Mouse (Mus musculus) MEL (cell line): ENCODE data around the gene Btbd16. TPM values are rescaled to one million over a fixed set of nuclear protein-coding genes. Genes with fewer than 3 reads are reported as not detected.

ENCODE experiments used
- DNase-seq: peaks from one replicate; pipeline ENCODE4 v3.0.0; 2011; ENCODE audit warnings: low read depth, low spot score
- H3K27ac ChIP-seq: 2 replicates; pipeline ENCODE4 v1.5.1; 2012; ENCODE audit warnings: low read depth, mild to moderate bottlenecking, control low read depth, low read length, moderate library complexity; ENCODE audit not compliant: control insufficient read depth
- H3K27me3 ChIP-seq, 2 experiments: fragments of 150-350 bp in 1 of 2; sonication (generic) in 1 of 2; 2 replicates each; pipeline ENCODE4 v1.6.1; 2012; ENCODE audit warnings: low read length in 2 of 2, mild to moderate bottlenecking in 2 of 2, improper control_type of control experiment in 1 of 2, moderate library complexity in 1 of 2; ENCODE audit not compliant: insufficient read depth in 2 of 2, control insufficient read depth in 1 of 2
- H3K36me3 ChIP-seq, 2 experiments: 2 replicates each; pipeline ENCODE4 v1.6.1; 2012 to 2014; ENCODE audit warnings: low read length in 2 of 2, improper control_type of control experiment in 1 of 2, inconsistent platforms in 1 of 2, mild to moderate bottlenecking in 1 of 2; ENCODE audit not compliant: insufficient read depth in 2 of 2, control insufficient read depth in 1 of 2
- H3K4me1 ChIP-seq, 2 experiments: fragments of 150-350 bp in 1 of 2; sonication (generic) in 1 of 2; 2 replicates each; pipeline ENCODE4 v1.6.1; 2012; ENCODE audit warnings: low read length in 2 of 2, improper control_type of control experiment in 1 of 2, mild to moderate bottlenecking in 1 of 2; ENCODE audit not compliant: insufficient read depth in 2 of 2, control insufficient read depth in 1 of 2
- H3K4me3 ChIP-seq, 2 experiments: fragments of 150-350 bp in 1 of 2; sonication (generic) in 1 of 2; 2 replicates each; pipeline ENCODE4 v1.5.1; 2012; ENCODE audit warnings: low read depth in 2 of 2, low read length in 2 of 2, mild to moderate bottlenecking in 2 of 2, moderate library complexity in 2 of 2, control low read depth in 1 of 2, improper control_type of control experiment in 1 of 2; ENCODE audit not compliant: control insufficient read depth in 1 of 2, insufficient read depth in 1 of 2
- H3K79me2 ChIP-seq: 2 replicates; pipeline ENCODE4 v1.6.1; 2012; ENCODE audit warnings: mild to moderate bottlenecking, low read length, moderate library complexity; ENCODE audit not compliant: control insufficient read depth, poor library complexity, insufficient read depth
- H3K9ac ChIP-seq: 2 replicates; pipeline ENCODE4 v1.6.1; 2012; ENCODE audit warnings: low read depth, mild to moderate bottlenecking, control low read depth, low read length, moderate library complexity; ENCODE audit not compliant: control insufficient read depth, poor library complexity, severe bottlenecking
- H3K9me3 ChIP-seq: fragments of 150-350 bp; sonication (generic); replicated peaks from 2 replicates; pipeline ENCODE4 v1.6.1; 2012; ENCODE audit warnings: mild to moderate bottlenecking, low read length, improper control_type of control experiment, moderate library complexity; ENCODE audit not compliant: insufficient read depth
- BHLHE40 ChIP-seq: IDR thresholded peaks from 2 replicates; pipeline ENCODE4 v1.6.1; 2012; ENCODE audit warnings: low read depth, mild to moderate bottlenecking, inconsistent platforms, low read length, improper control_type of control experiment, borderline replicate concordance
- CHD1 ChIP-seq: IDR thresholded peaks from 2 replicates; pipeline ENCODE4 v1.6.1; 2012; ENCODE audit warnings: low read depth, mild to moderate bottlenecking, inconsistent platforms, low read length, improper control_type of control experiment
- CTCF ChIP-seq, 3 experiments: IDR thresholded peaks in 2 of 3; conservative IDR thresholded peaks in 1 of 3; 2 replicates each; pipeline ENCODE4 v1.5.1; 2011 to 2012; ENCODE audit warnings: low read length in 3 of 3, low read depth in 2 of 3, mild to moderate bottlenecking in 2 of 3, improper control_type of control experiment in 1 of 3, inconsistent platforms in 1 of 3, mixed read lengths in 1 of 3, moderate library complexity in 1 of 3; ENCODE audit not compliant: control insufficient read depth in 1 of 3, insufficient read depth in 1 of 3, poor library complexity in 1 of 3, severe bottlenecking in 1 of 3
- GABPA ChIP-seq: IDR thresholded peaks from 2 replicates; pipeline ENCODE4 v1.6.1; 2012; ENCODE audit warnings: low read depth, mild to moderate bottlenecking, inconsistent platforms, low read length, improper control_type of control experiment, moderate library complexity
- GATA1 ChIP-seq: IDR thresholded peaks from 2 replicates; pipeline ENCODE4 v1.6.1; 2011; ENCODE audit warnings: low read depth, low read length, improper control_type of control experiment
- KAT2A ChIP-seq: conservative IDR thresholded peaks from 2 replicates; pipeline ENCODE4 v1.6.1; 2012; ENCODE audit warnings: low read depth, low read length, improper control_type of control experiment, inconsistent platforms
- MAFK ChIP-seq: IDR thresholded peaks from 2 replicates; pipeline ENCODE4 v1.6.1; 2011; ENCODE audit warnings: low read depth, mild to moderate bottlenecking, low read length, improper control_type of control experiment, borderline replicate concordance
- MAX ChIP-seq: IDR thresholded peaks from 2 replicates; pipeline ENCODE4 v1.6.1; 2011; ENCODE audit warnings: low read length, improper control_type of control experiment
- MAZ ChIP-seq: IDR thresholded peaks from 2 replicates; pipeline ENCODE4 v1.6.1; 2012; ENCODE audit warnings: low read depth, mild to moderate bottlenecking, inconsistent platforms, low read length, improper control_type of control experiment
- MEF2A ChIP-seq: IDR thresholded peaks from 2 replicates; pipeline ENCODE4 v1.6.1; 2014; ENCODE audit warnings: low read depth, mild to moderate bottlenecking, inconsistent platforms, low read length, improper control_type of control experiment; ENCODE audit not compliant: poor library complexity, insufficient replicate concordance, severe bottlenecking; ENCODE audit errors: extremely low read depth
- MXI1 ChIP-seq: IDR thresholded peaks from 2 replicates; pipeline ENCODE4 v1.6.1; 2011; ENCODE audit warnings: mild to moderate bottlenecking, low read depth, low read length, improper control_type of control experiment
- POLR2AphosphoS2 ChIP-seq: IDR thresholded peaks from 2 replicates; pipeline ENCODE4 v1.6.1; 2011; ENCODE audit warnings: low read length, improper control_type of control experiment
- RAD21 ChIP-seq: IDR thresholded peaks from 2 replicates; pipeline ENCODE4 v1.6.1; 2011; ENCODE audit warnings: mild to moderate bottlenecking, low read depth, low read length, improper control_type of control experiment
- SIN3A ChIP-seq: IDR thresholded peaks from 2 replicates; pipeline ENCODE4 v1.6.1; 2012; ENCODE audit warnings: low read length, improper control_type of control experiment, inconsistent platforms
- TBP ChIP-seq: IDR thresholded peaks from 2 replicates; pipeline ENCODE4 v1.8.0; 2011; ENCODE audit warnings: low read depth, low read length, improper control_type of control experiment
- TCF12 ChIP-seq: IDR thresholded peaks from 2 replicates; pipeline ENCODE4 v1.6.1; 2014; ENCODE audit warnings: low read depth, mild to moderate bottlenecking, inconsistent platforms, low read length, improper control_type of control experiment, moderate library complexity
- UBTF ChIP-seq: IDR thresholded peaks from 2 replicates; pipeline ENCODE4 v1.6.1; 2012; ENCODE audit warnings: low read depth, mild to moderate bottlenecking, inconsistent platforms, low read length, improper control_type of control experiment, moderate library complexity, borderline replicate concordance; ENCODE audit not compliant: insufficient read depth
- ZMIZ1 ChIP-seq: IDR thresholded peaks from 2 replicates; pipeline ENCODE4 v1.6.1; 2012; ENCODE audit warnings: low read depth, mild to moderate bottlenecking, inconsistent platforms, low read length, improper control_type of control experiment, moderate library complexity
- ZNF384 ChIP-seq: IDR thresholded peaks from 2 replicates; pipeline ENCODE4 v1.6.1; 2012; ENCODE audit warnings: low read depth, mild to moderate bottlenecking, inconsistent platforms, low read length, improper control_type of control experiment
- polyA plus RNA-seq, 2 experiments: library from polyadenylated mRNA; stranded (reverse) in 1 of 2; unstranded in 1 of 2; fragments of >175 nt in 1 of 2; fragments of >200 nt in 1 of 2; gene quantifications; 2 replicates each; pipeline versions ENCODE4 v1.2.1 to v1.2.4; 2012; ENCODE audit warnings: low replicate concordance in 2 of 2, low read depth in 1 of 2; ENCODE audit not compliant: insufficient read length in 2 of 2, insufficient read depth in 1 of 2, missing spikeins in 1 of 2
- total RNA-seq: library from RNA; depleted of rRNA; stranded (reverse); fragments of 300-350 nt; gene quantifications from 2 replicates; pipeline ENCODE4 v1.2.3, GENCODE M21; 2012

Btbd16 gene
- total and polyA plus RNA-seq, 3 experiments, result 0.71 to 0.89 TPM; not detected in 1

DNA sequence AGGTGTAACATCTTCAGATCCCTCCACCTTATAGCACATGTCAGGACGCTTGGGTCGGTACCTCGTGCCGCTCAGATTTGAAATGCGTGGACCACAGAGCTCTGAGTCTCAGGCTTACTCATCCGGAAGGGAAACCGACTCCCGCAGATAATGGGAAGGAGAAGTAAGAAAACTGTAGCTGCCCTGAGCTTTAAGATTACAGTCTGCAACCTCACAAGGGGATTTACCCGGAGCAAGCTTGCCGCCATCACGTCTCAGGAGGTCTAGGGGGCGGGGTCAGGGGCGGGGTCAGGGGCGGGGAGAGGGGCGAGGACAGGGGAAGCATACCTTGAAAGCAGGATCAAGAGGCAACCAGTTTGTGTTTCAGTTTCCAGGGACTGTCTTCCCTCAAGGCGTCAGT is 38.5 kb downstream of the Btbd16 start:
- Histone ChIP-seq H3K27ac (no peak overlapping the region), H3K9ac (no peak overlapping the region), H3K27me3 (no peaks in the 10 kb centered on the region), H3K4me3 (no peak overlapping the region), H3K4me1 (no peaks in the 10 kb centered on the region), H3K36me3 (no peaks in the 10 kb centered on the region), H3K79me2 (no peaks in the 10 kb centered on the region), H3K9me3 (no peaks in the 10 kb centered on the region)
- no peak for DNase-seq
- no peak for TF ChIP-seq GABPA
- TF ChIP-seq MEF2A, result no peak
- no peak for TF ChIP-seq TBP
- TF ChIP-seq RAD21, result no peak
- TF ChIP-seq MAX, result no peak
- TF ChIP-seq MAFK, result no peak
- TF ChIP-seq POLR2AphosphoS2, result no peak

DNA sequence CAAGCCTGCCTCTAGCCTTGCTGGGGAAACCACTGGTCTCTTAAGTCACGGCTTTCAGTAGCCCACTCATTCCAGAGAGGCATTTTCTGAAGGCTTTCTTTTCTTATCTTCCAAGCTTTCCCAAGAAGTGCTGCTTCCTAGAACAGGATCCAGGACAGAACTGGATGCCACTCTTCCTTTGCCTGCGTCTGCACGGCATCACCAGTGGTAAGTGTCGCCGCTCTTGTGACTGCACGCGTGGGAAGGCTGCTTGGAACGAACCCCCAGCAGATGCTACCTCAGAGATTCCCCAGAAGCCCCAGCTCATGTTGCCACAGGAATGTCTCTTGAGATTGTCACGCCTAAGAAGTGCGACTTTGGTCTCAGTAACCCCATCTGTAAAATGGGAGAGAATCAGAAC is 41.7 kb downstream of the Btbd16 start:
- DNase-seq, result no peak
- Histone ChIP-seq H3K27me3 (no peaks in the 10 kb centered on the region), H3K27ac (no peak overlapping the region), H3K9ac (no peak overlapping the region), H3K4me1 (no peaks in the 10 kb centered on the region), H3K79me2 (no peaks in the 10 kb centered on the region), H3K4me3 (no peak overlapping the region), H3K9me3 (no peaks in the 10 kb centered on the region), H3K36me3 (no peaks in the 10 kb centered on the region)
- TF ChIP-seq BHLHE40 (no peak), RAD21 (no peak), TBP (no peak), TCF12 (no peak), CHD1 (no peak), GATA1 (no peak), ZMIZ1 (no peak), MXI1 (no peak), MAX (no peak), SIN3A (no peak), ZNF384 (no peak), UBTF (no peak), POLR2AphosphoS2 (no peak), MAZ (no peak), KAT2A (no peak), MEF2A (no peak), CTCF (IDR thresholded peaks at IDR 0.05 in 2 of 3, conservative IDR thresholded peaks at IDR 0.05 in 1 of 3; ENCODE audit: control insufficient read depth in 1 of 3, insufficient read depth in 1 of 3, low read depth in 2 of 3, low read length in 3 of 3, poor library complexity in 1 of 3, severe bottlenecking in 1 of 3) (no peak)
